Mouse (Mus musculus): ENCODE results near the gene Unkl.

The Unkl gene

GRCm38 (mm10) chr17:25257804-25258261 lies 69.6 kb downstream of the Unkl start:
- no peak for DNase-seq

GRCm38 (mm10) chr17:25264453-25264852 lies 76.3 kb downstream of the Unkl start:
- peak; percentile 38 to 49 for DNase-seq

- DNase-seq: no peak
These were observed 82.7 kb downstream of the Unkl start for GRCm38 (mm10) chr17:25270795-25271335.

- peak in 1 of 2 experiments; percentile 28 for DNase-seq
These were observed 84.1 kb downstream of the Unkl start for GRCm38 (mm10) chr17:25272326-25272725.

- peak; percentile 54 to 90 for DNase-seq
These were observed 84.9 kb downstream of the Unkl start for GRCm38 (mm10) chr17:25272951-25273705.

GRCm38 (mm10) chr17:25273706-25274501 lies 85.7 kb downstream of the Unkl start:
- DNase-seq: peak; percentile 97 to 98

- DNase-seq: no peak
These were observed 86.6 kb downstream of the Unkl start, which contains the start of gene Ube2i for GRCm38 (mm10) chr17:25274571-25275346. TSS of gene Ube2i (minus strand) at chr17:25274622.

GRCm38 (mm10) chr17:25275833-25276232 lies 87.6 kb downstream of the Unkl start:
- no peak for DNase-seq

GRCm38 (mm10) chr17:25282133-25282532 lies 93.9 kb downstream of the Unkl start:
- DNase-seq: peak; percentile 77 to 87

All from kidney, adult 8-10 months (tissue).